In genomic region chr2:4153131-4153631, GRCm38 (mm10) we compare ENCODE assay signal across 8 mouse cellular contexts.
DNase-seq lines count a peak whose midpoint lies in the region; ATAC-seq and TF ChIP-seq lines count a peak whose summit lies in the region.

No protein-coding gene starts in this region.

- H3K36me3 ChIP-seq in heart, adult 2 months (ENCODE audit: control insufficient read depth, insufficient read depth, low read length) = no peaks in the 10 kb centered on the region
- H3K36me3 ChIP-seq in liver, embryonic 16.5 days (ENCODE audit: control insufficient read depth, insufficient read depth) = no peaks in the 10 kb centered on the region

- TF ChIP-seq POLR2A in heart, adult 2 months (IDR thresholded peaks at IDR 0.05; ENCODE audit: insufficient read depth, low read depth, low read length) = no peak

- H3K4me3 ChIP-seq in heart, adult 2 months = peak overlapping the region; percentile 39
- peak overlapping the region; percentile 22; the same call in 1 of the 2 replicates for H3K4me3 ChIP-seq in liver, embryonic 16.5 days (ENCODE audit: low read depth, low read length)

- ATAC-seq in cerebellum, adult (ENCODE audit: insufficient number of reproducible peaks, low FRiP score, low TSS enrichment) = no peak
- no peak for ATAC-seq in liver, embryonic 16.5 days (ENCODE audit: low read depth)

- no peaks in the 10 kb centered on the region for H3K79me2 ChIP-seq in heart, adult 2 months (replicated peaks; ENCODE audit: control insufficient read depth, insufficient read depth, low read length)

- DNase-seq in cerebellum, adult 9-11 months = peak; percentile 12
- DNase-seq in cerebellum, postnatal 14 days = peak; percentile 46 to 57
- peak in 1 of 2 experiments; percentile 25 for DNase-seq in heart, adult 2 months
- peak; percentile 32 to 42 for DNase-seq in kidney, postnatal 4 days
- peak; percentile 42 for DNase-seq in right cerebral cortex, postnatal 25 days
- DNase-seq in ovary, adult 18-20 months (ENCODE audit: low spot score) = no peak

- TF ChIP-seq EP300 in heart, adult 2 months (IDR thresholded peaks at IDR 0.05; ENCODE audit: insufficient read depth, low read depth, low read length) = no peak

- intact Hi-C loops in heart, adult 2 months (cut with DNase I) = no loop called here

- H3K4me1 ChIP-seq in heart, adult 2 months (ENCODE audit: control insufficient read depth, insufficient read depth, low read length) = no peaks in the 10 kb centered on the region
- no peaks in the 10 kb centered on the region; the same call in 1 of the 2 replicates for H3K4me1 ChIP-seq in liver, embryonic 16.5 days (ENCODE audit: control insufficient read depth, low read depth, low read length)

- no peaks in the 10 kb centered on the region for H3K27me3 ChIP-seq in heart, adult 2 months (ENCODE audit: control insufficient read depth, insufficient read depth, low read length)
- peaks cover 6% of the 10 kb centered on the region for H3K27me3 ChIP-seq in liver, embryonic 16.5 days (ENCODE audit: control insufficient read depth, insufficient read depth, low read depth, low read length)

- TF ChIP-seq CTCF in heart, adult 2 months (IDR thresholded peaks at IDR 0.05) = no peak

- H3K27ac ChIP-seq in heart, adult 2 months = no peak overlapping the region
- H3K27ac ChIP-seq in liver, embryonic 16.5 days (ENCODE audit: low read length) = no peak overlapping the region

- H3K4me2 ChIP-seq in liver, embryonic 16.5 days (ENCODE audit: low read depth, low read length) = peak overlapping the region; percentile 46

- no peak overlapping the region for H3K9ac ChIP-seq in heart, adult 2 months (ENCODE audit: low read depth, low read length)
- no peak overlapping the region for H3K9ac ChIP-seq in liver, embryonic 16.5 days (ENCODE audit: low read depth, low read length)

- 7% methylated on average over 16 of the region's 16 CpGs for WGBS in heart, adult 2 months
- WGBS in liver, embryonic 16.5 days (ENCODE audit: insufficient replicate concordance) = 6% methylated on average over 16 of the region's 16 CpGs

- H3K9me3 ChIP-seq in liver, embryonic 16.5 days (replicated peaks; ENCODE audit: control insufficient read depth, low read length) = no peaks in the 10 kb centered on the region
